Mouse (Mus musculus) embryonic facial prominence, embryonic 11.5 days (tissue): ENCODE data around the gene Tns1. TPM values are rescaled to one million over a fixed set of nuclear protein-coding genes. Genes with fewer than 3 reads are reported as not detected.

ENCODE experiments used
- ATAC-seq: fragments of 200-750 bp; cut with Nextera tagmentation; replicated peaks from 2 replicates; pipeline ENCODE4 v1.8.0; 2017; ENCODE audit warnings: low read depth; ENCODE audit not compliant: insufficient number of reproducible peaks, low FRiP score, low TSS enrichment
- DNase-seq: peaks from one replicate; pipeline ENCODE4 v3.0.0-alpha.2; 2015; ENCODE audit warnings: low spot score
- H3K27ac ChIP-seq: fragments of 300-500 bp; sonication (generic); replicated peaks from 2 replicates; pipeline ENCODE4 v1.5.1; 2014; ENCODE audit warnings: mild to moderate bottlenecking, low read depth, low read length, control low read depth
- H3K27me3 ChIP-seq: fragments of 300-500 bp; sonication (generic); 2 replicates; pipeline ENCODE4 v1.6.1; 2014; ENCODE audit warnings: mild to moderate bottlenecking, low read length, moderate library complexity, mixed read lengths; ENCODE audit not compliant: control insufficient read depth, insufficient read depth
- H3K36me3 ChIP-seq: fragments of 300-500 bp; sonication (generic); replicated peaks from 2 replicates; pipeline ENCODE4 v1.6.1; 2014; ENCODE audit warnings: low read depth, mild to moderate bottlenecking, low read length, moderate library complexity, mixed read lengths; ENCODE audit not compliant: control insufficient read depth, insufficient read depth
- H3K4me1 ChIP-seq: fragments of 300-500 bp; sonication (generic); 2 replicates; pipeline ENCODE4 v1.6.1; 2014; ENCODE audit warnings: low read length, mixed read lengths; ENCODE audit not compliant: control insufficient read depth, insufficient read depth
- H3K4me2 ChIP-seq: fragments of 300-500 bp; sonication (generic); 2 replicates; pipeline ENCODE4 v1.6.1; 2014; ENCODE audit warnings: low read depth, mild to moderate bottlenecking, control low read depth, low read length, moderate library complexity
- H3K4me3 ChIP-seq: fragments of 300-500 bp; sonication (generic); 2 replicates; pipeline ENCODE4 v1.5.1; 2014; ENCODE audit warnings: low read depth, low read length, control low read depth
- H3K9ac ChIP-seq: fragments of 300-500 bp; sonication (generic); replicated peaks from 2 replicates; pipeline ENCODE4 v1.6.1; 2014; ENCODE audit warnings: mild to moderate bottlenecking, control low read depth, low read length
- H3K9me3 ChIP-seq: fragments of 300-500 bp; sonication (generic); replicated peaks from 2 replicates; pipeline ENCODE4 v1.6.1; 2016; ENCODE audit warnings: mild to moderate bottlenecking, low read length, inconsistent platforms, mixed read lengths; ENCODE audit not compliant: control insufficient read depth
- WGBS: fragments of 180-500 bp; shearing (Covaris S2); extraction: QIAGEN DNeasy Blood & Tissue Kit; methylation state at CpG from one replicate; pipeline ENCODE4 v1.1.7; 2014; 5-methylcytosine and 5-hydroxymethylcytosine counted together
- polyA plus RNA-seq: library from polyadenylated mRNA; unstranded; fragments of >200 nt; fragmentation: Nextera tagmentation; extraction: Ambion mirVana; gene quantifications from 2 replicates; pipeline ENCODE4 v1.2.1, GENCODE M21; 2014

Gene Tns1
- polyA plus RNA-seq, 1 experiment from 2014 or later = 21.6 TPM

DNA sequence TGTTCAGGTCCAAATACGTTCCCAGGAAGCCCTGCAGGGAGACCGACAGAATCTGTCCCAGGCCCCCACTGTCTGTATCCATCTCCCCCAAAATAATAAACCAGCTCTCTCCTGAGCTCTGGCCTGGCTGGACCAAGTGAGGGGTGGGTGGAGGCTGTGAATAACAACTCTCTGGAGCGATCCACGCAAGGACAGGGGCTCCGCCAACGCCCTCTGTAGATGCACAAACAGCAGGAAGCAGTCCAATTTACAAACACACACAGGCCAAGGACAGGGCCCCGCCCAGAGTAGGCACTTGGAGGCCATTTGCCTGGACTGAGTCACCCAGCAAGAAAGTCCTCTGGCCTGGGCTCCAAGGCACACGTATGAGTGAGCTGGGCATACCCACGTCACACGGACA is 32.0 kb downstream of the Tns1 start:
- Histone ChIP-seq H3K4me2 (peak overlapping the region; percentile 16), H3K9ac (no peak overlapping the region; the same call in 1 of the 2 replicates), H3K9me3 (no peaks in the 10 kb centered on the region), H3K4me1 (peaks cover 8% of the 10 kb centered on the region), H3K36me3 (no peaks in the 10 kb centered on the region), H3K27me3 (no peaks in the 10 kb centered on the region), H3K27ac (peak overlapping the region; percentile 94), H3K4me3 (no peak overlapping the region)
- no peak for DNase-seq
- 41% methylated on average over 10 of the region's 10 CpGs for WGBS
- no peak; the same call in 1 of the 2 replicates for ATAC-seq

DNA sequence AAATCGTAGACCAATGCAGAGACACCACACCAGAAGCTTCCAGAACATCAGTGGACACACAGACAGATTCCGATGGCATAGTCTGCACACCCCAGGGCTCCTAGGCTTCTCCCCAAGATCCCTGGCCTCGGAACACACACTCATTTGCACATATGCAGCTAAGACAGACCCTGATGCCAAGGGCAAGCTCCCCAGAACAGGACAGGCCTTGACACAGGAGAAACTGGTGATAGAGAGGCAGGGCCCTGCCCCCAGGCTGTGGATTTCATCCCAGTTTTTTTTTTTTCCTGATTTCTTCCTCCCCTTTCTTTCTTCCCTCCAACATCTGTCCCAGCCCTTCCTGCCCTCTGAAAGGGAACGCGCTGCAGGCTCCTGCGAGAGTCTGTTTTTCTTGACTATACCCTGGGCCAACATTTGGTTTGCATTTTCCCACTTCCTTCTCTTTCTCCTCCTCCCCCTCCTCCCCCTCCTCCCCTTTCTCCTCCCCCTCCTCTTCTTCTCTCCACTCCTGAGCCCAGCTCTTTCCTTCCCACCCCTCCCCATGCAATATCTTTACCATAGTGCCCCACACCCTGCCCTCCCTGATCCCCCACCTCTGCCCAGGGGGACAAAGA is 32.5 kb downstream of the Tns1 start:
- Histone ChIP-seq H3K27me3 (no peaks in the 10 kb centered on the region), H3K4me3 (0 out of 2 replicates have a peak overlapping the region, but pooled peaks have one; percentile 42), H3K27ac (peak overlapping the region; percentile 94), H3K4me1 (peaks cover 8% of the 10 kb centered on the region), H3K4me2 (peak overlapping the region; percentile 64), H3K36me3 (no peaks in the 10 kb centered on the region), H3K9ac (peak overlapping the region; percentile 40), H3K9me3 (no peaks in the 10 kb centered on the region)
- 18% methylated on average over 6 of the region's 6 CpGs for WGBS
- DNase-seq (peak; percentile 93), ATAC-seq (peak; percentile 62)

DNA sequence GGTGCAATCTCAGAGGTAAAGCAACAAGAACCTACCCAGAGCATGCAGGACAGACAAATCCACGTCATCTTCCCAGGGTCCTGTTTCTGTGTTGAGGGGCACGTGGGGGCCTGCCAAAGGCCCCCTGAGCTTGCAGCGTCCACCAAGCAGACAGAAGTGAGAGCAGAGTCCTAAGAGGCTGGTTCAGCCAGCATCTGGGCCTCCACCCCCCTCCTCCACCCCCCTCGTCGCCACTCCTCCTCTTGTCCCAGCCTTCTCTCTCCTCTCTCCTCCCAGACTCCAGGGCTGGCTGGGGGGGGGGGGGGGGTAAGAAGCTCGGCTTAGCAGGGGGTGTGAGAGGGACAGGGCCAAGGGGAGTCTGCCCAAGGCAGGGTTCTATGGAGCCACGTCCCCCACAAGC is 33.1 kb downstream of the Tns1 start:
- H3K9me3 ChIP-seq = no peaks in the 10 kb centered on the region
- peak overlapping the region; percentile 64 for H3K4me2 ChIP-seq
- H3K36me3 ChIP-seq = no peaks in the 10 kb centered on the region
- 0% methylated on average over 7 of the region's 7 CpGs for WGBS
- H3K27ac ChIP-seq = peak overlapping the region; percentile 94
- DNase-seq (peak; percentile 65), ATAC-seq (peak; percentile 41)
- H3K27me3 ChIP-seq = no peaks in the 10 kb centered on the region
- H3K4me3 ChIP-seq = peak overlapping the region; percentile 42
- peak overlapping the region; percentile 40 for H3K9ac ChIP-seq
- peaks cover 8% of the 10 kb centered on the region for H3K4me1 ChIP-seq

DNA sequence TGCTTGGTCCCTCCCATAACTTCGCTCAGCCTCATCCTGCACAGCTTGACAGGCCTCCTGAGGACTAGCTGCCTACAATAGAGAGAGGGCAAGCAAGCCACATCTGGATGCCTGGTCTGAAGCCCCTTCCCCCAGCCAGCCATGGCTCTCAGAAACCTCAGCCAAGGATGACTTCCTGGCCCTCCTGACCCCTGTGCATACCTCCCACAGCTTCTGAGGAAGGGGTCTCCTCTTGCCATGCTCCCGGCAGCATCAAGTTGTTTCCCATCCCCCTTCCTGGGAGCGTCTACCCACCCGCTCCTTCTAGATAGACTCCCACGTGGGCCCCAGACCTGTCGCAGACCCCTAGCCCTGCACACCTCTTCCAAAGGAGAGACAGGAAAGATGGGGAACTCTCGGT is 33.9 kb downstream of the Tns1 start:
- Histone ChIP-seq H3K9me3 (no peaks in the 10 kb centered on the region), H3K27me3 (no peaks in the 10 kb centered on the region), H3K9ac (peak overlapping the region; percentile 40), H3K36me3 (no peaks in the 10 kb centered on the region), H3K4me3 (peak overlapping the region; percentile 42), H3K4me2 (peak overlapping the region; percentile 64), H3K4me1 (peaks cover 8% of the 10 kb centered on the region), H3K27ac (peak overlapping the region; percentile 94)
- no peak for ATAC-seq
- WGBS = 14% methylated on average over 7 of the region's 7 CpGs
- DNase-seq = peak; percentile 43

DNA sequence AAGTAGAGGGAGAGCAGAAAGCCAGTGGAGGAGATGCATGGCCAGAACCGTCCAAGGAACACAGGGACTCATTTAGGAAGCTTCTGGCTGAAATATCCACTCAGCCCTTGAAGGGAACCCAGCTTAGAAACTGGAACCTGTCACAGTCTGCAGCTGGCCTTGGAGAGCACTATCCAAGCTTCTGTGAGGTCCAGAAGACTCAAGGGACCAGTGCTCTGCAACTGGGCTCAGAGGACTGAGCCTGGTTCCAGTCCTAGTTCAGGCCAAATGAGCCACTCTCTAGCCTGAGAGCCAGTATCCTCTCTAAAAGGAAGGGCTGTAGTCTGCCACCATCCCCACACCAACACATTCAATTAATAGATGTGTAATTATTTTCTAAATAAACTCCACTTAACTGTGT is 35.7 kb downstream of the Tns1 start:
- Histone ChIP-seq H3K4me2 (no peak overlapping the region), H3K9me3 (no peaks in the 10 kb centered on the region), H3K36me3 (no peaks in the 10 kb centered on the region), H3K27ac (no peak overlapping the region), H3K4me3 (no peak overlapping the region), H3K9ac (no peak overlapping the region), H3K27me3 (no peaks in the 10 kb centered on the region), H3K4me1 (peaks cover 8% of the 10 kb centered on the region)
- no peak for DNase-seq
- no peak for ATAC-seq
- 65% methylated on average over 1 of the region's 1 CpGs for WGBS

DNA sequence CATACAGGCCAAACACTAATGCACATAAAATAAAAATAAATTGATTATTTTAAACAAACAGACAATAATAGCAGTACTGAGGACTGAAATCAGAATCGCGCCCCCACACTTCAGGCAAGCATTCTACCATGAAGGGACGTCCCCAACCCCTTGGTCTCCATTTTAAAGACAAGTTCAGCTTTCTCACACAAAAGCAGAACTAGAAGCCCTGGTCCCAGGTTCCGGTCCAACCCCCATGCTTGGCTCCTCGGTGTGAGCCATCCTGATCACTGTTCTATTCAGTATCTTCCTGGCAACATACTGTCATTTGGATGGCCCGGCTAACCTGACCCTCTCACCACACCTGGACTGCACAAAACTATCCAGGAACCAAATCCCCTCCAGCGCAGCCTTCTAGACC is 38.7 kb downstream of the Tns1 start:
- ATAC-seq = no peak
- Histone ChIP-seq H3K27me3 (no peaks in the 10 kb centered on the region), H3K9ac (no peak overlapping the region), H3K27ac (no peak overlapping the region), H3K4me3 (no peak overlapping the region), H3K36me3 (no peaks in the 10 kb centered on the region), H3K4me1 (peaks cover 3% of the 10 kb centered on the region; the same call in 1 of the 2 replicates), H3K4me2 (no peak overlapping the region), H3K9me3 (no peaks in the 10 kb centered on the region)
- WGBS = 89% methylated on average over 7 of the region's 7 CpGs
- DNase-seq = no peak

DNA sequence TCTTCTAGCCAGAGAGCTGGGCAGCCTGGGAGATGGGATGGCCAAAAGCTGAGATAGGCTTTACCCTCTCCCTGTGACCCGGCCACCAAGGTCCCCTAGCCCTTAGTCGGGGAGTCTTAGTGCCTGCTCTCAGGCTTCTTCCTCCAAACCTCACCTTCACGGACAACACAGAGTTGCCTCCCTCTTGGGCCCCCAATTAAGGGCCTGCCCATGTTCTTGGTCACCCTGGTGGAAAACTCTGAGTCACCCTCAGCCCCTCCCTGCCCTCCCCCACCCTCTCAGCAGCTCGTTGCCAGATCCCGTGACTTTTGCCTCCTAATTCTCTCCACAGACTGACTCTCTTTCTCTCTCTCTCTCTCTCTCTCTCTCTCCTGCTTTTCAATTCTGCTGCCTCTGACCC is 39.5 kb downstream of the Tns1 start:
- H3K4me3 ChIP-seq = no peak overlapping the region
- DNase-seq (no peak), ATAC-seq (no peak)
- H3K27ac ChIP-seq = no peak overlapping the region
- no peaks in the 10 kb centered on the region for H3K36me3 ChIP-seq
- H3K27me3 ChIP-seq = no peaks in the 10 kb centered on the region
- no peak overlapping the region for H3K9ac ChIP-seq
- WGBS = 40% methylated on average over 5 of the region's 5 CpGs
- H3K4me2 ChIP-seq = no peak overlapping the region
- H3K9me3 ChIP-seq = no peaks in the 10 kb centered on the region
- peaks cover 3% of the 10 kb centered on the region; the same call in 1 of the 2 replicates for H3K4me1 ChIP-seq

DNA sequence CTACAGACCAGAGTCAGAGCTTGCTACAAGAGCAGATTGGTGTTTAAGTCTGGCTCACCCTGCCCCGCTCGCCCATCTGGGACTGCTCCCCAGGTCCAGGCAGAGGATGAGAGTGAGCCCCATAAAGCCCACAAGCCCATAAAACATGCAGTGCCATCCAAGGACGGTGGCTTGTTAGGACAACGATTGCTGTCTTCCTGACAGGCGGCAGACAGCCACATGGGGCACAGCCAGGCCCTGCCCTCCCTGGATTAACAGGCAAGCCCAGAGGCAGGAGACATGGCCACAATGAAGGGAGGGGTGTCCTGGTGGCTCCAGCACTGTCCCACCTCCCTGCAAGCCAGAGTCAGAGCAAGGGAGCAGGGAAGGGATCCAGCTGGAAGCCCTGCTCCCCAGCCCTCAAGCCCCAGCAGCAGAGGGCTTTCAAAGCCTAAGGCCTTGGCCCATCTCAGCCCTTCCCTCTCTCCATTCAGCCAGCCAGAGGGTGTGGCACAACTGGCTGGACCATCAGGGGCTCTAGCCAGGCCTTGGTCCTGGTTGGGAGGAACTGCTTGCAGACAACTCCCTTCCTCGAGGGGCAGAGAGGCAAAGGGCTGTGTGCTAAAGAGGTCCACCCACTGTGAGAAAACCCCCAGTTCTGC is 40.1 kb downstream of the Tns1 start:
- no peak for DNase-seq
- no peak for ATAC-seq
- no peaks in the 10 kb centered on the region for H3K36me3 ChIP-seq
- no peak overlapping the region for H3K27ac ChIP-seq
- H3K9me3 ChIP-seq = no peaks in the 10 kb centered on the region
- H3K9ac ChIP-seq = no peak overlapping the region; the same call in 1 of the 2 replicates
- H3K27me3 ChIP-seq = no peaks in the 10 kb centered on the region
- peaks cover 3% of the 10 kb centered on the region; the same call in 1 of the 2 replicates for H3K4me1 ChIP-seq
- 68% methylated on average over 6 of the region's 6 CpGs for WGBS
- H3K4me2 ChIP-seq = no peak overlapping the region
- no peak overlapping the region for H3K4me3 ChIP-seq
